Mouse (Mus musculus) spleen, adult 2 months (tissue): ENCODE measurements at regions not wholly inside any gene's neighbourhood (a gene's known extent, or its start where the extent isn't known, plus 50 kb on each side); places are given as distances from the start of the nearest gene placed in this dataset.

Experiments used
- CTCF ChIP-seq: fragments of 200-500 bp; IDR thresholded peaks from 2 replicates; pipeline ENCODE4 v1.5.1; 2011; ENCODE audit warnings: mild to moderate bottlenecking, inconsistent platforms; ENCODE audit not compliant: insufficient read depth, insufficient read length, insufficient replicate concordance; ENCODE audit errors: extremely low read depth
- POLR2A ChIP-seq: fragments of 200-500 bp; IDR thresholded peaks from 2 replicates; pipeline ENCODE4 v1.6.1; 2011; ENCODE audit warnings: low read depth, low read length, inconsistent platforms

DNA sequence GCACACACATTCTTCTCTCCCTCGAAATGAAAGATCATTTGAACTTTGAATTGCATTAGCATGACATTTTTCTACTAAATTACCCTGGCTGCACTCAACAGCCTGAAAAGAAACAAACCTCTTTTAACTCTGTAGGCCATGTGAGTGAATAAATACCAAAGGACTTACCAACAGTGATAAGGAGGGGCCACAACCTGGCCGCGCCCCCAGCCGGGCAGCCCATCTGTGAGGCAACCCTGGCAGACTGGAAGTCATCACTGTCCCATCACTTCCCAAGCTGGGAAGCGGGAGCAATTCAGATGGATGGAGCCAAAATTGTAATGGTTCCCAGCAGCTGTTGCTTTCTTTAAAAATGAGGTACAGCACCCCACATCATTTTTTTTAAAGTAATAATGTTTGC, 149.5 kb downstream of the Gm9195 start:
- no peak for TF ChIP-seq CTCF
- TF ChIP-seq POLR2A = no peak
